8 mouse cellular contexts compared by ENCODE assay signal in the genomic region with DNA sequence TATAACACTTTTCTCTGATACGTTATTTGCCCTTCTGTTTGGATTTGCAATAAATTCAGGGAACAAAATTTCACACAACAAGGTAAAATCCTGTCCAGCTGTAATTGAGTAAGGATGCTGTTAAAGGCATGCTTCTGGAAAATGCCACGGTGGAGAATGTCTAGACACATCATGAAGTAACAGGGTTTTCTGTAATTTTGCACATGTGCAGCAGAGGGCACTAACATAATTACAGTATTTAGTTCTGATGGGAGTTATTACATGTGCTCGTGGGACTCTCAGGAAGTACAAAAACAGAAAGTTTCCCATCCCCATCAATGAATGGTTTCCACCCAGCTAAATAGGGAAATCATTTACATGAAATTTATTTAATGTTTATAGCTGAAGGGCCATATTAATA. TPM values are rescaled to one million over a fixed set of nuclear protein-coding genes. Genes with fewer than 3 reads are reported as not detected.
DNase-seq lines count a peak whose midpoint lies in the region; ATAC-seq and TF ChIP-seq lines count a peak whose summit lies in the region.

No protein-coding gene starts in this region.

- H3K36me3 ChIP-seq in heart, postnatal 0 days (replicated peaks; ENCODE audit: control insufficient read depth, insufficient read depth, low read length), result no peaks in the 10 kb centered on the region
- no peaks in the 10 kb centered on the region for H3K36me3 ChIP-seq in forebrain, postnatal 0 days (ENCODE audit: insufficient read depth)

- no peak overlapping the region for H3K4me2 ChIP-seq in heart, postnatal 0 days (ENCODE audit: low read depth, low read length)
- no peak overlapping the region for H3K4me2 ChIP-seq in forebrain, postnatal 0 days (ENCODE audit: low read depth)

- H3K4me3 ChIP-seq in heart, postnatal 0 days (ENCODE audit: low read depth, low read length), result no peak overlapping the region
- no peak overlapping the region for H3K4me3 ChIP-seq in forebrain, postnatal 0 days (ENCODE audit: low read depth, low read length)

- no peaks in the 10 kb centered on the region for H3K4me1 ChIP-seq in heart, postnatal 0 days (ENCODE audit: control insufficient read depth, insufficient read depth)
- H3K4me1 ChIP-seq in forebrain, postnatal 0 days (ENCODE audit: insufficient read depth), result no peaks in the 10 kb centered on the region

- no peaks in the 10 kb centered on the region for H3K9me3 ChIP-seq in heart, postnatal 0 days (replicated peaks; ENCODE audit: control insufficient read depth, low read length)
- 0 out of 2 replicates have a peak, but pooled peaks cover 4% of the 10 kb centered on the region for H3K9me3 ChIP-seq in forebrain, postnatal 0 days (ENCODE audit: low read length)

- H3K27ac ChIP-seq in heart, postnatal 0 days (ENCODE audit: low read depth), result no peak overlapping the region
- no peak overlapping the region for H3K27ac ChIP-seq in forebrain, postnatal 0 days (ENCODE audit: low read depth, low read length)

- TF ChIP-seq CTCF in heart, postnatal 0 days (IDR thresholded peaks at IDR 0.05; ENCODE audit: low read depth), result peak; percentile 52
- TF ChIP-seq CTCF in forebrain, postnatal 0 days (IDR thresholded peaks at IDR 0.05; ENCODE audit: low read depth), result peak; percentile 63

- no peak for TF ChIP-seq EP300 in heart, postnatal 0 days (IDR thresholded peaks at IDR 0.05; ENCODE audit: low read depth)

- no peak overlapping the region for H3K9ac ChIP-seq in heart, postnatal 0 days (replicated peaks; ENCODE audit: low read depth, low read length)
- no peak overlapping the region for H3K9ac ChIP-seq in forebrain, postnatal 0 days

- peak; percentile 40 for DNase-seq in heart, postnatal 0 days (ENCODE audit: low spot score)
- no peak for DNase-seq in heart, adult 11 months
- peak; percentile 10 to 25 for DNase-seq in B cell, adult 2 months
- DNase-seq in adrenal gland, postnatal 14 days, result peak; percentile 54
- peak; percentile 69 for DNase-seq in forebrain, postnatal 0 days
- peak; percentile 31 to 54 for DNase-seq in left cerebral cortex, adult 18-20 months (ENCODE audit: low spot score in 2 of 2)
- peak; percentile 40 for DNase-seq in right cerebral cortex, postnatal 25 days

- 30% methylated on average over 3 of the region's 3 CpGs for WGBS in heart, postnatal 0 days
- 32% methylated on average over 3 of the region's 3 CpGs for WGBS in forebrain, postnatal 0 days

- H3K27me3 ChIP-seq in heart, postnatal 0 days (ENCODE audit: control insufficient read depth, insufficient read depth, low read length), result no peaks in the 10 kb centered on the region
- no peaks in the 10 kb centered on the region for H3K27me3 ChIP-seq in forebrain, postnatal 0 days (ENCODE audit: insufficient read depth, low read length)

- no peak for ATAC-seq in heart, postnatal 0 days (ENCODE audit: insufficient read depth, low read depth)
- ATAC-seq in forebrain, postnatal 0 days, result peak; percentile 61; the same call in 1 of the 2 replicates
- no peak for ATAC-seq in monocyte, adult 5-6 weeks (replicated peaks; ENCODE audit: insufficient number of reproducible peaks, low FRiP score, low TSS enrichment, poor library complexity, severe bottlenecking)

RNA-seq across cellular contexts. Expression of a gene that starts 7.8 kb away (rescaled TPM):
- 5.8 and 16.1 TPM in 2 replicates for total RNA-seq in heart, postnatal 0 days (2014; rRNA removed; ENCODE audit: low replicate concordance)
- polyA plus RNA-seq in heart, postnatal 0 days (2015; fragmentation: Nextera tagmentation; extraction: Ambion mirVana), result 3.2 and 3.3 TPM in 2 replicates
- total RNA-seq in adrenal gland, postnatal 14 days (2021), result 13.2 and 13.3 TPM in 2 replicates
- 9.2 and 11.0 TPM in 2 replicates for total RNA-seq in forebrain, postnatal 0 days (2014; rRNA removed)
- 3.7 and 4.6 TPM in 2 replicates for polyA plus RNA-seq in forebrain, postnatal 0 days (2015; fragmentation: Nextera tagmentation; extraction: Ambion mirVana)
- 10 to 100 TPM in 1 of 2 experiments, 1 to 10 TPM in 1; 9.1 to 10.5 TPM for total RNA-seq in left cerebral cortex, adult 18-20 months (2021)
- total RNA-seq in monocyte, adult 5-6 weeks (2017), result 8.9 to 13.6 TPM (median 13.0 TPM) in 3 replicates
